Mouse (Mus musculus) liver, adult (tissue): ENCODE measurements at regions not wholly inside any gene's neighbourhood (a gene's known extent, or its start where the extent isn't known, plus 50 kb on each side); places are given as distances from the start of the nearest gene placed in this dataset.

Experiments
- GATA4 ChIP-seq: IDR thresholded peaks from 2 replicates; pipeline ENCODE4 v1.6.1; 2014; ENCODE audit warnings: mild to moderate bottlenecking, low read length; ENCODE audit not compliant: insufficient replicate concordance

GRCm38 (mm10) chr1:105105211-105105610, 251.3 kb downstream of the Rnf152 start:
- no peak for TF ChIP-seq GATA4

DNA sequence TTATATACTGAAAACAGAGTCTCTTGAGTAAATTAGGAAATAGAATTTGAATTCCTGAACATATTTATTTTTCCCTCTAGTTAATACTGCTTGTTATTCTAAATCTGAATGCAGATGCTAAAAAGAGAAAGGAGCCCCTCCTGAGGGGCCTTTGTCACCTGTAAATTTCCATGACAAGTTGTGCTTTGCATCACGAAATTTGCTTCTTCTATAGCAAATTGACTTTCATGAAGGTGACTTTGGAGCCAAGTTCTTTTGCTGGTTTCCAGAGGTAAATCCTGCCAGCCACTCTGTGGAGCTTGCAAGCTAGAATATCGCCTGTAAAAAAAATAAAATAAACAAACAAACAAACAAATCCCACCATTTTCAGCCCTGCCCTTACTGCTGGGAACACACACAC, 261.4 kb downstream of the Rnf152 start:
- no peak for TF ChIP-seq GATA4

DNA sequence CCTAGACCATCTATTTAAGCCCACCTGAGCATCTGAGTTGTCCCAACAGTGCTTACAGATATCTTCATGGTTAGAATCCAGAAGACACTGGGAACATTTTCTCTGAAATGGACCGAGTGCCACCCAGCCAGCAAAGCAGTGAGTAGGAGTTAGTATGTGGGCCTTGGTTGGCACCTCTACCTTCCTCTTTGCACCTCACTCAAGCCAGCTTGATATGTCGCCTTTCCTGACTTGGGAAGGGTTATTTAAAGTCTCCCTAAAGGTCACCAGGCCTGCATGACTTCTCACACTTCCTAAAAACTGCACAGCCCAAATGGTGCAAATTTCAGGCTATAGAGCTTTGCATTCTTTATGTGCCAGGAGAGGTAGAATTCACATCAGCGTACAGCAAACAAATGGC, 262.0 kb downstream of the Rnf152 start:
- no peak for TF ChIP-seq GATA4

DNA sequence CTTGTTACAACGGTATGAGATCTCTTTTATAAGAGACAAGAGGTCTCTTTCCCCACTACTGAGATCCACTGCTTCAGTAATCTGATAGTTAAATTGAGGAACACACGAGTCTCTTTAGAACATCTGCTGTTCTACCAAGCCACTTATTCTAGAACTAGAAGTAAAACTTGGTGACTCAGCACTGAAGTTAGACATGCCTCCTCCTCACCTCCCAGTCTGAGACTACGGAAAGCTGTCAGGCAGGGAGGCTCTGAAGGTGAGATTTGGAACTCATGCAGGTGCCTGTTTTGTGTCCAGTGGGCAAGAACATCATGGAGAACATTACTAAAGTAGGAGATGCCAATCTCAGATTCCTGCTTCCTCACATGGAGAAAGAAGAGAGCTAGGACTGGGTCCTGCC, 262.6 kb downstream of the Rnf152 start:
- no peak for TF ChIP-seq GATA4

DNA sequence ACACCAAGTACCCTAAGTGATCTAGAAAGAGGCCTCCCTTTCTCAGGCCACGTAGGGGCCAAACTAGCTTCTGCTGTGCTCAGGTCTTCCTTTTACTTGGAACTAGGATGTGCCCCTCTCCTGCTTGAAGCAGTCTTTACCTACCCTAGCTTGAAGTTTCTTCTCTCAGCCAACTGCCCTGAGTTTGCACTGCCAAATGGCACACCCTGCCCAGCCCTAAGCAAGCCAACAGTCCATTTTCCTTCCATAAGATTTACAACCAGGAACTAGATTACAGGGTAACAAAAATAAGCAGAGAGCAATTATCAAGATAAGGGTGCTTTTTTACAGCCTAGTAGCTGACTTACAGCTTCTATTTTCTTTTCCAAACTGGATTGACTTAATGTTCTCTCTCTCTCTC, 263.5 kb downstream of the Rnf152 start:
- no peak for TF ChIP-seq GATA4

- TF ChIP-seq GATA4, result no peak
Observed at GRCm38 (mm10) chr1:105092309-105092904, 264.1 kb downstream of the Rnf152 start.

DNA sequence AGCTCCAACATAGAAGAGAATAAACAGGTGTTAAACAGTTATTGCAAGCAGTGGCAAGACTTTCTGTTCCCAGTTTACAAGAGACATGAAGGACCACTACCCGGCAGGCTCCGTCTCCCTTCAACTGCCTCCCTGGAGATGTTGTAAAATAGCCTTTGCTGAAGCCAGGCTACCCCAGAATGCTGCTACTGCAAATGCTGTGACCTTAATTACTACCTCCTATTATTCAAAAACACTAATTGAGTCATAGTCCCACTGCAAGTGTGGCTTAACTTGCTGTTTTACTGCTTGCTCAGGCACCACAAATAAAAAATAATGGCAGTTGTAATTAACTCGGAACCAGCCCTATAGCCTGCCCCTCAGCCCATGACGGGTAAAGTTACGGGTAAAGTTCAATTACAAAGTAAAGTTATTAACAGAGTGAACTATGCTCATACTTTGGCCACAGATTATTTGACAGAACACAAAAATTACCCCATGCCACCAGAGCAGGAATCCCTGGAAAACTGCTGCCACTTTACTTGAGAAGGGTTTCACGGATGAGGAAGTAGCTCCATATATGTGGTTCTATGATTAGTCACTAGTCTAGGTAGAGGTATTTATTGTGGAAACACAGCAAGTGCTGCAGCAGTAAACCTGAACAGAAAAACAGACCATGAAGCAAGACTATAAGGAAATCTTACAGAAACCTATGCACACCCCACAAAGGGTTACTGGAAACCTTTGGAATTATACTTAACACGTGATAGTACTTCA, 267.6 kb downstream of the Rnf152 start:
- no peak for TF ChIP-seq GATA4

- no peak for TF ChIP-seq GATA4
Observed at GRCm38 (mm10) chr1:105087623-105088022, 268.9 kb downstream of the Rnf152 start.

DNA sequence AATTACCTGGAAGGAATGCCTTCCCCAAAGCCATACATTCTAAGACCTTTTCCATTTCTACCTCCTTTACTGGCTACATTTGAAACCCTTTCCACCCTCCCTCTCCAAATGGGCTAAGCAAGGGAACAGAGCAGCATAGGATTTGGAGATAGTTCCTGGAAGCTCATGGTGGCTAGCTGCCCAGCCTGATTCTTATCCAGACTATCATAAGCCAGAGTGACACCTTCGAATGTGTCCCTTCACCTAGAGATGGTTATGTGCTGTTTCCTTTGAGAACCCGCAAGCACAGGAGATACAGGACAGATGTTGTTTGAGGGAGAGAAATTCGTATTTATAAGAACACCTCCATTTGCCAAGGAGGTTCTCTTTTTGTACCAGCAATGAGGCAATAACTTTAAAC, 272.0 kb downstream of the Rnf152 start:
- no peak for TF ChIP-seq GATA4

GRCm38 (mm10) chr1:105083551-105084103, 272.9 kb downstream of the Rnf152 start:
- no peak for TF ChIP-seq GATA4

GRCm38 (mm10) chr1:105082823-105083550, 273.5 kb downstream of the Rnf152 start:
- TF ChIP-seq GATA4, result no peak

DNA sequence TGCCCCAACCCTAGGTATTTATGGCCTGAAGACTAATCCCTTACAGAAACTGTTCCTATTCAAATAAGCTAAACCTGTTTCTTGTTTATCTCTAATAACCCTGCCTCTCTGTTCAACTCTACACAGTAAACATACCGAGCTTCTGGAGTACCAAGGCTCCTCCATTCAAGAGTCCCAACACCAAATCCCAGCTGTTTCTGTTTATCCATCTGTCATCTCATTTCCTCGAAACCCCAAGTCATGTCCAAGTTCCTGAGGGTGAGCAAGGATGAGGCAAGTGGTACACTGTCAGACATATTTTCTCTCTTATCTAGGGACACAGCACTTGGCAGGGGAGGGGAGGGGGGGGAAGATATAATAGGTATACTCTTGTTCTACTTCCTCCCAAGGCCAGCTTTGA, 274.6 kb downstream of the Rnf152 start:
- no peak for TF ChIP-seq GATA4

DNA sequence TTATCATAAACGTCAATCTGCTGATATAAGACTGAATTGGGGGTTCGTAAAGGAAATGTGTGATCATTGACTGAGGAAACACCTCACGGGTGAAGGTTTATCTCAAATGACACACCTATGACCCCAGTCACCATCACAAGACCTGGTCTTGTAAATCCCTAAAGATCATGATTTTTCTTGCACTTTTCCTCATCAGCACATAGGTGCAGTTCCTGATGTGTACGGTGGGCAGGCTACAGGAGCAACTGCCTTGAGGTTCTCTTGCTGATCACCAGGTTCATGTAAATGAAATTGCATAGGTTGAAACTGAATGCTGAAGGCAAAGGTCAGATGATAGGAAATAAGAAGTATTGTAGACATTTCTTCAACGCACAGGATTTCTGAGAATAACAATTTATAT, 277.1 kb downstream of the Rnf152 start:
- no peak for TF ChIP-seq GATA4

DNA sequence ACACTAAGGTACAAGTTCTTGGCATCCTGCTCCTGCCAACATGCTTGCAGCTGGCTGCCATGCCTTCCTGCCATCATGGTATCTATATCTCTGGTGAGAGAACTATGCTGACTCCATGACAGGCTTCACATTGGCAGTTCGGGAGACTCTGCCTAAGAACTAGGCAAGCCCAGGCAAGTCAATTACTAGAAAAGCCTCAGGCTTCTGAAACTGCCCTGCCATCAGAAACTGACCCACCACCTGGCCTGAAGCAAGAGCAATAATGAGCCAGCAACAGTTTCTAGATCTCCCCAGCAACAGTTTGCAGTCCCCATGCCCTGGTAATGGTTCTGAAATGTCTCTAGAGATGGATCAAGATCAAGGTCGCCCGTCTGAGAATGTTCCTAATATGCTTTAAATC, 280.8 kb downstream of the Rnf152 start:
- no peak for TF ChIP-seq GATA4

DNA sequence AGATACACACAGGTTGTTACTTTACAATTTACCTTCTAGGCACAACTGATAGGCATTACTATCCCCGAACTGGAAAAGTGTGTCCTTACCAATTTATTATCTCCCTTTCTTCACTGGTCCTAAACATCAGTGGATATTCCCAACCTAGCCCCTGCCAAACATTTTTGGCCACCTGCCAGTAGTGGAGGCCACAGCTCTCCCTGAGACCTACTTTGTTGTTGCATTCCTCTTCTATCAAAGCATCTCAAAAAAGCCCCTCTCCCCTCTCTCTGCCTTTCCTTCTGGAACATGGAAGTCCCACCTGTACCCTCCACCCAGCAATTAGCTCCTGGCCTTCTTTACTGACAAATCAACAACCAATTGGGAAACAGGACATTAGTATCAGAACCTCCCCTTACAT, 282.2 kb downstream of the Rnf152 start:
- TF ChIP-seq GATA4, result no peak
